In the genomic region with DNA sequence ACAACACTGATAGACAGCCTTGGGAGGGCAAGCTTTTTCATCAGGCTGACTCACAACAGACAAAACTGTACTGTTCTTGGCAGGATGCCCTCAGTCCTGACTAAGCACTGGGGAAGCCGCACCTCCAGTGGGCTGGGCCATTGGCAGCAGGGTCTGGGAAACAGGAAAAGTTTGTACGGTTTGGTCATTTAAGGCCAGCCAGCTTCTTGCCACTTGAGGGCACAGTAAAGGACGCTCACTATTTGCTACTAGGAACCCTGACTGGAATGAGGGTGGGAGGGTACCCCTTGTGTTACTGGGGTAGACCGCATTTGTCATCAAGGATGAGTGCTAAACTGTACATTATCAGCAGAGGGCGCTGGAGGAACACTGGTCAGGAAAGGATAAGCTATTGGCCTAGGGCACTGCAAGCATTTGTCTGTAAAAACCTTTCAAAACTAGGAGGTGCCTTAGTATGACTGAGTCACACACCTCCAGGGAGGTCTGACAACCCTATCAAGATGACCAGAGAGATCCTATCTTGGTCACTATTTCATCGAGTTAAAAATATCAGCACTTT, we compare ENCODE assay signal across 1 mouse cellular context.
TF ChIP-seq lines count a peak whose summit lies in the region.

No protein-coding gene starts in this region.

TF ChIP-seq in MEL, 35 proteins besides CTCF, POLR2A, EP300 and RAD21 (continued from another document):
- TF ChIP-seq UBTF (IDR thresholded peaks at IDR 0.05; ENCODE audit: borderline replicate concordance, insufficient read depth, low read depth, low read length) (no peak), SIN3A (IDR thresholded peaks at IDR 0.05; ENCODE audit: low read length) (peak; percentile 88), NRF1 (IDR thresholded peaks at IDR 0.05; ENCODE audit: insufficient read depth, low read depth, low read length, poor library complexity, severe bottlenecking) (no peak), SMC3 (IDR thresholded peaks at IDR 0.05; ENCODE audit: low read depth, low read length) (peak; percentile 82), TCF12 (IDR thresholded peaks at IDR 0.05; ENCODE audit: low read depth, low read length) (0 out of 2 replicates have a peak, but pooled peaks have one; percentile 8), MYC (IDR thresholded peaks at IDR 0.05; ENCODE audit: low read depth, low read length) (peak; percentile 73), ZC3H11A (IDR thresholded peaks at IDR 0.05; ENCODE audit: low read depth, low read length) (peak; percentile 85)
